ENCODE assay signal across 15 mouse cellular contexts in genomic region chr9:65237616-65238015, GRCm38 (mm10). TPM values are rescaled to one million over a fixed set of nuclear protein-coding genes. Genes with fewer than 3 reads are reported as not detected.
DNase-seq lines count a peak whose midpoint lies in the region; ATAC-seq and TF ChIP-seq lines count a peak whose summit lies in the region.
"Had no signal": no experiment of that assay in that cellular context is flagged by ENCODE, and none has a peak within 500 bp of the region (broad histone marks: within the 10 kb centered on the region; RNA-seq: fewer than 3 reads in every experiment).

No protein-coding gene starts in this region.

- no peak overlapping the region for H3K9ac ChIP-seq in neural tube, embryonic 13.5 days
- no peak overlapping the region for H3K9ac ChIP-seq in lung, embryonic 14.5 days
- no peak overlapping the region for H3K9ac ChIP-seq in midbrain, embryonic 15.5 days
- H3K9ac ChIP-seq in midbrain, embryonic 11.5 days (ENCODE audit: low read length): no peak overlapping the region
- H3K9ac ChIP-seq: heart, embryonic 12.5 days had no signal

- peak; percentile 31 for DNase-seq in gastrocnemius, postnatal 14 days
- no peak for DNase-seq in gastrocnemius, adult 18-20 months (ENCODE audit: low spot score)
- DNase-seq in neural tube, embryonic 10.5 days (ENCODE audit: extremely low spot score, low spot score): no peak
- peak; percentile 64 for DNase-seq in lung, embryonic 14.5 days
- no peak for DNase-seq in midbrain, embryonic 11.5 days (ENCODE audit: low spot score, missing footprints)
- DNase-seq: adrenal gland, postnatal 36 days; cerebellum, adult 11-12 months had no signal

- WGBS in neural tube, embryonic 13.5 days: 73% methylated on average over 11 of the region's 11 CpGs
- 36% methylated on average over 11 of the region's 11 CpGs for WGBS in lung, embryonic 14.5 days
- 78% methylated on average over 11 of the region's 11 CpGs for WGBS in small intestine, adult 2 months
- 85% methylated on average over 11 of the region's 11 CpGs for WGBS in midbrain, embryonic 15.5 days
- 87% methylated on average over 11 of the region's 11 CpGs for WGBS in midbrain, embryonic 11.5 days

- 0 out of 2 replicates have a peak, but pooled peaks cover 9% of the 10 kb centered on the region for H3K36me3 ChIP-seq in neural tube, embryonic 13.5 days
- 0 out of 2 replicates have a peak, but pooled peaks cover 4% of the 10 kb centered on the region for H3K36me3 ChIP-seq in lung, embryonic 14.5 days (ENCODE audit: insufficient read depth)
- peaks cover 20% of the 10 kb centered on the region for H3K36me3 ChIP-seq in small intestine, adult 2 months (ENCODE audit: control insufficient read depth, insufficient read depth, low read length)
- no peaks in the 10 kb centered on the region for H3K36me3 ChIP-seq in midbrain, embryonic 15.5 days (replicated peaks)
- no peaks in the 10 kb centered on the region for H3K36me3 ChIP-seq in midbrain, embryonic 11.5 days (ENCODE audit: control insufficient read depth, insufficient read depth, low read length)

- peaks cover 24% of the 10 kb centered on the region for H3K4me1 ChIP-seq in neural tube, embryonic 13.5 days (replicated peaks)
- H3K4me1 ChIP-seq in lung, embryonic 14.5 days (ENCODE audit: insufficient read depth): peaks cover 2% of the 10 kb centered on the region; the same call in 1 of the 2 replicates
- H3K4me1 ChIP-seq in small intestine, adult 2 months (ENCODE audit: control insufficient read depth, insufficient read depth, insufficient read length, low read length): no peaks in the 10 kb centered on the region
- no peaks in the 10 kb centered on the region; the same call in 1 of the 2 replicates for H3K4me1 ChIP-seq in midbrain, embryonic 15.5 days
- H3K4me1 ChIP-seq in midbrain, embryonic 11.5 days (ENCODE audit: control insufficient read depth, insufficient read depth, low read length): no peaks in the 10 kb centered on the region
- H3K4me1 ChIP-seq: heart, embryonic 12.5 days had no signal

- no peak for TF ChIP-seq CTCF in lung, embryonic 14.5 days (IDR thresholded peaks at IDR 0.05; ENCODE audit: low read depth)
- TF ChIP-seq CTCF in small intestine, adult 2 months (IDR thresholded peaks at IDR 0.05; ENCODE audit: extremely low read depth, insufficient read length, insufficient replicate concordance, low read depth, low read length): no peak

- H3K9me3 ChIP-seq in neural tube, embryonic 13.5 days: no peaks in the 10 kb centered on the region
- no peaks in the 10 kb centered on the region for H3K9me3 ChIP-seq in lung, embryonic 14.5 days (ENCODE audit: low read depth, low read length)
- no peaks in the 10 kb centered on the region for H3K9me3 ChIP-seq in midbrain, embryonic 15.5 days
- no peaks in the 10 kb centered on the region for H3K9me3 ChIP-seq in midbrain, embryonic 11.5 days (ENCODE audit: control insufficient read depth, low read length)
- H3K9me3 ChIP-seq: heart, embryonic 12.5 days had no signal

- no peak for ATAC-seq in neural tube, embryonic 13.5 days (ENCODE audit: low read depth)
- peak; percentile 31; the same call in 1 of the 2 replicates for ATAC-seq in lung, embryonic 14.5 days (ENCODE audit: insufficient read depth)
- ATAC-seq in midbrain, embryonic 15.5 days (replicated peaks): no peak
- no peak for ATAC-seq in midbrain, embryonic 11.5 days (ENCODE audit: low FRiP score)
- ATAC-seq: hindbrain, embryonic 16.5 days had no signal

- no peak for TF ChIP-seq POLR2A in small intestine, adult 2 months (IDR thresholded peaks at IDR 0.05; ENCODE audit: low read depth, low read length)

- no peak overlapping the region for H3K4me2 ChIP-seq in neural tube, embryonic 13.5 days
- H3K4me2 ChIP-seq in lung, embryonic 14.5 days: peak overlapping the region; percentile 33; the same call in 1 of the 2 replicates
- H3K4me2 ChIP-seq in midbrain, embryonic 15.5 days: no peak overlapping the region
- H3K4me2 ChIP-seq in midbrain, embryonic 11.5 days: no peak overlapping the region
- H3K4me2 ChIP-seq: heart, embryonic 12.5 days; liver, embryonic 11.5 days had no signal

- H3K27me3 ChIP-seq in neural tube, embryonic 13.5 days: no peaks in the 10 kb centered on the region
- no peaks in the 10 kb centered on the region for H3K27me3 ChIP-seq in lung, embryonic 14.5 days (ENCODE audit: insufficient read depth, low read length)
- H3K27me3 ChIP-seq in small intestine, adult 2 months (ENCODE audit: control insufficient read depth, insufficient read depth, low read length): no peaks in the 10 kb centered on the region
- H3K27me3 ChIP-seq in midbrain, embryonic 15.5 days (replicated peaks): no peaks in the 10 kb centered on the region
- no peaks in the 10 kb centered on the region for H3K27me3 ChIP-seq in midbrain, embryonic 11.5 days (ENCODE audit: control insufficient read depth, insufficient read depth, low read length)
- H3K27me3 ChIP-seq: heart, embryonic 12.5 days had no signal

- no peak overlapping the region for H3K4me3 ChIP-seq in neural tube, embryonic 13.5 days
- H3K4me3 ChIP-seq in lung, embryonic 14.5 days (ENCODE audit: low read depth, low read length): no peak overlapping the region
- no peak overlapping the region for H3K4me3 ChIP-seq in small intestine, adult 2 months (ENCODE audit: low read depth, low read length)
- no peak overlapping the region for H3K4me3 ChIP-seq in midbrain, embryonic 15.5 days
- H3K4me3 ChIP-seq in midbrain, embryonic 11.5 days (ENCODE audit: low read depth, low read length): no peak overlapping the region
- H3K4me3 ChIP-seq: heart, embryonic 12.5 days; megakaryocyte, embryonic 14.5 days had no signal

- intact Hi-C loops in gastrocnemius, postnatal 14 days (cut with DNase I; ENCODE audit: low total_unique reads): no loop called here

- peak overlapping the region; percentile 64; the same call in 1 of the 2 replicates for H3K27ac ChIP-seq in neural tube, embryonic 13.5 days (replicated peaks)
- peak overlapping the region; percentile 4; the same call in 1 of the 2 replicates for H3K27ac ChIP-seq in lung, embryonic 14.5 days (ENCODE audit: low read depth)
- H3K27ac ChIP-seq in small intestine, adult 2 months (ENCODE audit: insufficient read depth, low read depth, low read length): peak overlapping the region; percentile 36
- no peak overlapping the region for H3K27ac ChIP-seq in midbrain, embryonic 15.5 days
- no peak overlapping the region for H3K27ac ChIP-seq in midbrain, embryonic 11.5 days (ENCODE audit: low read depth, low read length)

RNA-seq across cellular contexts. Expression of gene Cilp, which starts 27.4 kb away (rescaled TPM):
- 100 to 1,000 TPM in 1 of 2 experiments, 10 to 100 TPM in 1; 63.1 to 122 TPM for total RNA-seq in gastrocnemius, postnatal 14 days (2021)
- 10 to 100 TPM; 20.6 to 30.0 TPM for total RNA-seq in gastrocnemius, adult 18-20 months (2021)
- 0.36 and 0.53 TPM in 2 replicates for polyA plus RNA-seq in neural tube, embryonic 13.5 days (2015; fragmentation: Nextera tagmentation; extraction: Ambion mirVana)
- 0.22 TPM in 1 of 2 replicates, not detected in the other for polyA plus RNA-seq in lung, embryonic 14.5 days (2014; fragmentation: Nextera tagmentation; extraction: Ambion mirVana)
- 1.4 and 1.7 TPM in 2 replicates for polyA plus RNA-seq in small intestine, adult 2 months (2012; rRNA removed)
- 0.19 and 0.26 TPM in 2 replicates for polyA plus RNA-seq in midbrain, embryonic 15.5 days (2015; fragmentation: Nextera tagmentation; extraction: Ambion mirVana)
- 0.12 and 0.16 TPM in 2 replicates for polyA plus RNA-seq in midbrain, embryonic 11.5 days (2014; fragmentation: Nextera tagmentation; extraction: Ambion mirVana)
- total RNA-seq: MEL had no signal
- polyA plus RNA-seq: heart, embryonic 12.5 days had no signal

RNA-seq across cellular contexts. Expression of gene Parp16, which starts 42.5 kb away (rescaled TPM):
- total RNA-seq in gastrocnemius, postnatal 14 days (2021): 1 to 10 TPM; 4.9 to 5.4 TPM
- total RNA-seq in gastrocnemius, adult 18-20 months (2021): 1 to 10 TPM; 3.6 to 3.7 TPM
- polyA plus RNA-seq in neural tube, embryonic 13.5 days (2015; fragmentation: Nextera tagmentation; extraction: Ambion mirVana): 5.4 and 6.8 TPM in 2 replicates
- polyA plus RNA-seq in lung, embryonic 14.5 days (2014; fragmentation: Nextera tagmentation; extraction: Ambion mirVana): 5.3 and 6.9 TPM in 2 replicates
- 10.0 and 16.3 TPM in 2 replicates for polyA plus RNA-seq in small intestine, adult 2 months (2012; rRNA removed)
- 6.8 and 7.6 TPM in 2 replicates for polyA plus RNA-seq in midbrain, embryonic 15.5 days (2015; fragmentation: Nextera tagmentation; extraction: Ambion mirVana)
- polyA plus RNA-seq in midbrain, embryonic 11.5 days (2014; fragmentation: Nextera tagmentation; extraction: Ambion mirVana): 5.2 and 6.4 TPM in 2 replicates

RNA-seq across cellular contexts. Expression of gene Clpx, which starts 56.4 kb away (rescaled TPM):
- total RNA-seq in gastrocnemius, postnatal 14 days (2021): 10 to 100 TPM; 56.9 to 75.9 TPM
- total RNA-seq in gastrocnemius, adult 18-20 months (2021): 10 to 100 TPM; 61.6 to 63.1 TPM
- polyA plus RNA-seq in neural tube, embryonic 13.5 days (2015; fragmentation: Nextera tagmentation; extraction: Ambion mirVana): 42.9 and 43.6 TPM in 2 replicates
- 44.7 and 53.0 TPM in 2 replicates for polyA plus RNA-seq in lung, embryonic 14.5 days (2014; fragmentation: Nextera tagmentation; extraction: Ambion mirVana)
- 5.8 and 7.5 TPM in 2 replicates for polyA plus RNA-seq in small intestine, adult 2 months (2012; rRNA removed)
- 40.4 and 42.8 TPM in 2 replicates for polyA plus RNA-seq in midbrain, embryonic 15.5 days (2015; fragmentation: Nextera tagmentation; extraction: Ambion mirVana)
- 45.8 and 54.3 TPM in 2 replicates for polyA plus RNA-seq in midbrain, embryonic 11.5 days (2014; fragmentation: Nextera tagmentation; extraction: Ambion mirVana)

Comparison
In these comparisons a context has a peak if more than half of its experiments do, and no peak if none do; other contexts are left out.
1. DNase-seq: peak in gastrocnemius, postnatal 14 days (single experiment) and lung, embryonic 14.5 days (single experiment); none in gastrocnemius, adult 18-20 months (single experiment), neural tube, embryonic 10.5 days (single experiment) and midbrain, embryonic 11.5 days (single experiment).
2. H3K27ac ChIP-seq: peak in neural tube, embryonic 13.5 days (single experiment), lung, embryonic 14.5 days (single experiment) and small intestine, adult 2 months (single experiment); none in midbrain, embryonic 15.5 days (single experiment) and midbrain, embryonic 11.5 days (single experiment).